Mouse (Mus musculus) spleen, embryonic (tissue): ENCODE results near the gene Slc4a1.

Experiments used
- CTCF ChIA-PET: fragments of 350-600 bp; sonication (Branson Sonifier 250); formaldehyde crosslinking; loops from one replicate; lab custom pipeline; 2022; lab: Charles Lee

Slc4a1 gene

DNA sequence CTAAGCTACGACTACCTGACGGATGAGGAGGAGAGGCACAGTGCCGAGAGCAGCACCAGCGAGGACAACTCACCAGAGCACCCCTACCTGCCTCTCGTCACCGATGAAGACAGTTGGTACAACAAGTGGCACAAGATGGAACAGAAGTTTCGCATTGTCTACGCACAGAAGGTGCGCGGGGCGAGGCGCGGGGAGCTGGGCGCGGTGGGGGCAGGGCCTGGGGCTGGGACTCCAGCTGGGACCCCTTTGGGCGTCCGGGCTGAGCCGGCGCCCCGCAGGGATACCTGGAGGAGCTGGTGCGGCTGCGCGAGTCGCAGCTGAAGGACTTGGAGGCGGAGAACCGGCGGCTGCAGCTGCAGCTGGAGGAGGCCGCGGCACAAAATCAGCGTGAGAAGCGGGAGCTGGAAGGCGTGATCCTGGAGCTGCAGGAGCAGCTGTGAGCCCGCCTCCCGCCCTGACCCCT, 33.6 kb upstream of the Slc4a1 start:
- CTCF ChIA-PET: no interaction called here

DNA sequence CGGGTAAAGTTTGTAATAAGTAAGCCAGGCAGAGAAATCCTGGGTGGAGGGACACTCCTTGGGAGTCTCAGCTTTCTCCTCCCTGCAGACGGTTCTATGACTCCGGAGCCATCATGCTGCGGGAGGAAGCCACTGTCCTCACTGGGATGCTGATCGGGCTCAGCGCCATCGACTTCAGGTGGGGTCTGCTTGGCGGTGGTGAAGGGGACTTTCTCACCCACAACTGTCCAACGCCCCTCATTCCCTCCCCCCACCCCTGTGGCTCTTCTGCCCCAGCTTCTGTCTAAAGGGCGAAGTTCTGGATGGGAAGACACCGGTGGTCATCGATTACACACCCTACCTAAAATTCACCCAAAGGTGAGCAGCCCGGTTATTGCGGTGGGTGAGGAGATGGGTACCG, 33.1 kb upstream of the Slc4a1 start:
- CTCF ChIA-PET: no interaction called here

DNA sequence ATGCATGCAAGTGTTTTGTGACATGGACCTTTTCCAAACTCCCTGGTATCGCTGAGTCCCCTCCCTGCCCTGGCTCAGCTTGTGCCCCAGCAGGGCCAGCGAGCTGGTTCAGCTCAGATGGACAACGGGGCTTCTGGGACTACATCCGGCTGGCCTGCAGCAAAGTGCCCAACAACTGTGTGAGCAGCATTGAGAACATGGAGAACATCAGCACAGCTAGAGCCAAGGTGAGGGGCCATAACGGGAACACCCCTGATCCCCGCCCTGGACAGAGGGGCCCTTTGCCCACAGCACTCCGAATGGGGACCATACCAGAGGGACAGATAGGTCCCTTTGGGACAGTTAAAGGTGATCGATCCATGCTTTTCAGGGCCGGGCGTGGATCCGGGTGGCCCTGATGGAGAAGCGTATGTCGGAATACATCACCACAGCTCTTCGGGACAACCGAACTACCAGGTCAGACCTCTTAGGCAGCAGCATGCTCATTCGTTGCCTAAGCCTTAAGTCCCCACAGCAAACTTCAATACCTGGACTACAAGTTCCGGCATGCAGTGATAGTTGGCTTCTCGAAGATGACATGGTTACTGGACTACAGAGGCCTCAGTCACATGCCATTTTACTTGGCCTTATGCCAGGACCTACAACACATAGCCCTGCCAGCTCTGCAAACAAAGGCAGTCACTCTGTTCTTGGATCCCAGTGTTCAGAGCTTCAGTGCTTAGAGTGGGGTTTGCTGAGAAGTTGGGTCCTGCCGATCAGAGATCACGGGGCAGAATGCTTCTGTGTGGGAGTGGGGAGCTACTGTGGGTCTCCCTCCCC, 32.2 kb upstream of the Slc4a1 start:
- CTCF ChIA-PET: no interaction called here

DNA sequence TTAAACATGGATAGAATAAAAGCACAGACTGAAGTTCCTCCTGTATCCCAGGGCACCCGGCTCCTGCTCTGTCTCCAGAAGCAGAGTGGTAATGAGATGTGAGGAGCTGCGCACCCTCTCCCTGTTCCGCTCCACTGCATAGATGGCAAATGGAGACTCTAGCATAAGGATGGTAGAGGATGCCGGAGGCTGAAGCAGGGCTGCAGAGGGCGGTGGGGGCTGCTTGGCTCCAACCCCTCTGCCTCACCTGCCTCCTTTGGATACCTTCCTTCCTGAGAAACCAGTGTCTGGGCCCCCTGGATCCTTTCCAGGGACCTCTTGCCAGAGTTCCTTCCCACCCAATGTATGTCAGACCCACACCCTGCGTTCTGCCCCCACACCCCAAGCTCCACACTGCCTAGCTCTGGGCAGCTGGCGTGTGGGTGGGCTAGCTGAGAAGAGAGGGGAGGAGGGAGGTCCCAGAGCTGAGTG, 30.7 kb upstream of the Slc4a1 start:
- CTCF ChIA-PET: no interaction called here

DNA sequence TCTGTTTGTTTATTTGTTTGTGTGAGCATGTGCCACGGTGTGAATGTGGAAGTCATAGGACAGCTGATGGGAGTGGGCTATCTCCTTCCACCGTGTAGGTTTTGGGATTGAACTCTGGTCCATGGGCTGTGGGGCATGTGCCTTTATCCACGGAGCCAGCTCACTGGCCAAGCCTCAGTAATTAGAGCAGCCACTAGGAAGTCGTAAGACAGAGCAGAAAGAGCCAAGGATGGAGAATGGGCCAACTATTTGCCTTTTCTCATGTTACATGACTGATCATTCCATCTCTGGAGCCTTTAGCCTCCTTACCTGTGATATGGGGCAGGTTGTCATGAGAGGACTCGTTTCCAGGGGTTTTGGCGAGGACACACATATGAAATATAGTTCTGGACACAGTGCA, 30.3 kb upstream of the Slc4a1 start:
- CTCF ChIA-PET: no interaction called here

DNA sequence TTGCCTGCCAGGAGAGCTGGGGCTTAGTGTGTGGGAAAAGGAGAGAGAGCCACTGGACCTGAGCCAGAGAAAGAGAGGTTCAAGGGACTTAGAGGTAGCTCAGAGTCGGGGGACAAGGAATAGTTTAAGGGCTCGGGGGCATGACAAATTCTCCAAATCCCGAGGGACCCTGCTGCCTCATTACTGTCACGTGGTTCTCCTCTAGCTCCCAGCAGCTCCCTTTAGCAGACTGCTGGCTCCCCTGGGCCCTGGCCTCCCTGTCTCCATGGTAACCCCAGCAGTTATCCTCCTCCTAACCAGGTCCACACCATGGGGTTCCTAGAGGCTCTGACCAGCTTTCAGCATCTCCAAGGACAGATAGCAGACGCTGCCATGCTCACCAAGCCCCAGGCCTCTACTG, 29.2 kb upstream of the Slc4a1 start:
- CTCF ChIA-PET: no interaction called here

DNA sequence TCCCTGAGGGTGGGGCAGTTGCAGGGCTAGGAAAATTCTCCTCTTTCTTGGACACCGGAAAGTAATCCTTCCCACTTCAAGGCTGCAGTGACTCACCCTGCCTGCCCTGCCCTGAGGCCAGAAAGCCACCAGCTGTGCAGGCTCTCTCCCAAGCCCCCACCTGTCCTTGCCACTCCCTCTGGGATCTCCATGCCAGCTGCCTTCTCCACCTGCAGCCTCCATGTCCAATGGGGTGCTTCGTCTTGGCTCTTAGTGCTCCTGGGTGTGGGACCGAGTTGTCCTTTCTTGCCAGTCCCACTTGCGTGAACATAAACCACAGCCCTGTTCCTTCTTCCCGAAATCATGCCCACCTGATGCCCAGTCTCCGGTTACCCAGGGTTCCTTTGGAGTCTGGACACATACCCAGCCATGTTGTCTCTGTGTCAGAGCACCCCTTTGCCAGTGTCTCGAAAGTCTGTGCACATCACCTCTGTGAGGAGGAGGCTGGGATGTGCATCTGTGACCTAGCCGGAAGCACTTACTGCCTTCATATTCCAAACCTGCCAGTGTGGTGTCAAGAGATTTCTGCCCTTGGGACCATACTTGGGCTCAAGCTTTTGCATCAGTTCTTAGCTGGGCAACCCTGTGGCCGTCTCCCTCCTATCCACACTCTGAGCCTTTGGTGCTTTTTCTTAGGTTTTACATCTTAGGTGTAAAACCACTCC, 28.6 kb upstream of the Slc4a1 start:
- CTCF ChIA-PET: no interaction called here

DNA sequence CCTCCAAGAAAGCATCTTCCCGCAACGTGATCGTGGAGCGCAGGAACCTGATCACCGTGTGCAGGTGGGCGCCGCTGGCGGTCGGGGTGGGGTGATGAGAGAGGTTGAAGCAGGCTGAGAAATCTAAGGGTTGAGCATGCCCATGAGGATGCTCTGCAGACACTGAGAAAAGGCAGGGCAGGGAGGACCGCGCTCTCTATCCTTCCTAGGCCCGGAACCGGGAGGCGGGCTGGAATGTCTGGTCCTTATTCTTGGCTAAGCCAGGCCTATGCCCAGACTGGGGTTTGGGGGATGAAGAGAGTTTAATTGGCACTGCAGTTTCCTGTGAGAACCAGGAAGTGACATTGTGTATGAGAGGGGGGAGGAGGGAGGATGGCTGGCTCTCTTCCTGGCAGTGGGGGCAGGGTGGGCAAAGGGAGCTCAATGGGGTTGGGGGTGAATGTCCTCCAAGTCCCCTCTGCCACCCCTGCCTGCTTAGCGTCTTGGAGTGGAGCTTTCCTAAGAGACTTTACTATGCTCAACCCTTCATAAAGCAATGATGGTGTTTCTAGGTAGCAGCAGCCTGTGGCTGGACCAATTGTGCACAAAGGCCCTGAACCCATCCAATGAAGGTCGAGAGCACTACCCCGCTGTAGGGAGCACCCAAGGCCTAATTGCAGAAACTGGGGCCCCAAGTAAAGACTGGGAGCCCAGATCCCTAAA, 27.9 kb upstream of the Slc4a1 start:
- CTCF ChIA-PET: no interaction called here

DNA sequence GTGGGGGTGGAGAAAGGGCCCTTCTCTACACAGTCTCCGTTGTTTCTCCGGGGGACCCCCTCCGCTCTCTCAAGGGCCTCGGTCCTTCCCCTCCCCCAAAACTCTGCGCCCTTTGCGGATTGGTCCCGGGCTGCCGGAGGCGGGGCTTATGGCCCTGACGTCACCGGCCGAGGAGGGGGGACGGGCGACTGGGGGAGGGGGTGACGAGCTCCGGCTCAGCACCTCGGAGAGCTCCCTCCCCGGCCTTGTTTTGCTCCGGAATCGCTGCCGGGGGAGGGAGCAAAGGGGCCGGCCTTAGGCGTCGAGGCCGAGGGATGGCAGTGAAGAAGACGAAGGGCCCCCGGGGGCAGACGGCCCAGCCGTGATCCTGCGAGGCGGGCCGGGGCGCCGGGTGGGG, 27.2 kb upstream of the Slc4a1 start, which contains the start of gene Rundc3a:
Gene Rundc3a (plus strand): TSS at position 166 of the 397 bp plus-strand sequence.
- CTCF ChIA-PET: no interaction called here

DNA sequence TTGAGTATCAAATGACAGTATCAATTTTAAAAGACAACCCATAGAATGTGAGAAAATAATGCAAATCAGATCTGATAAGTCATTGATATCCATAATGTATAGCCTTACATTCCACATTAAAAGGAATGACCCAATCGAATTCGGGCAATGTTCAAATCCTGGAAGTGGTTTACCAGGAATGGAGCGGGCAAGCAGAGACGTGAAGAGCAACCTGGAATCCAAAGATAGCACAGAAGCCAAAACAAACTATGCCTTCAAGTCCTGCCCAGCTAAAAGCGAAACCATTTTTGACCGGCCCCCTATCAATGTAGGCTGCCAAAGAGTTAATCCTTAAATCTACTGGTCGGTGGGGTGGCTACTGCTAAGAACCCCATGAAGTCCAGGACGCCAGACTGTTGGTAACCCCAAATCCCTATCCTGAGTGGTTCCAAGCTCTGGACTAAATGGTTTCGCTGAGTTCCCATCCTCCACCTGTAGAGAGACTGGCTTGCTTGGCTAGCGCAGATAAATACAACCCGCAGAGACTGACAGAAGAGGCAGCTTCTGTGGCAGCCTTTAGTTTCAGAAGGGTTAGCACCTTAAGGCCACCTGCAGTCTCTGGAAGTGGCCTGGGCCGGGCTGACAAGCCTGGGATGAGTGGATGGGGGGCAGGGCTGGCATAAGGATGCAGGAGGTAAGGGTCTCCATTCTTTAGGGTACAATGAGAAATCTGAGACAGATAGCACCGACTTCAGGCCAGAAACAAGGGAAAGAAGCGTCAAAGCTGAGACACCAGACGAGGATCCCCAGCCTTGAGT, 26.6 kb upstream of the Slc4a1 start:
- CTCF ChIA-PET: no interaction called here

DNA sequence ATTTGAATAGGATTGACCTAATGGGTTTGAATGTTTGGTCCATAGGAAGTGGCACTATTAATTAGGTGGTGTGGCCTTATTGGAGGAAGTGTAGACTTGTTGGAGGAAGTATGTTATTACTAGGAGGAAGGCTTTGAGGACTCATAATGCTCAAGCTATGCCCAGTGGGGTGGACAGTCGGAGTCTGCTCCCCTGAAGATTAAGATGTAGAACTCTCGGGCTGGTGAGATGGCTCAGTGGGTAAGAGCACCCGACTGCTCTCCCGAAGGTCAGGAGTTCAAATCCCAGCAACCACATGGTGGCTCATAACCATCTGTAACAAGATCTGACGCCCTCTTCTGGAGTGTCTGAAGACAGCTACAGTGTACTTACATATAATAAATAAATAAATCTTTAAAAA, 23.4 kb upstream of the Slc4a1 start:
- CTCF ChIA-PET: interaction anchor here (0.7 kb wide), 2 partner anchors 233 to 799 kb away, joined by 3 to 16 read pairs; partner anchors contain the start of gene Tmem101

DNA sequence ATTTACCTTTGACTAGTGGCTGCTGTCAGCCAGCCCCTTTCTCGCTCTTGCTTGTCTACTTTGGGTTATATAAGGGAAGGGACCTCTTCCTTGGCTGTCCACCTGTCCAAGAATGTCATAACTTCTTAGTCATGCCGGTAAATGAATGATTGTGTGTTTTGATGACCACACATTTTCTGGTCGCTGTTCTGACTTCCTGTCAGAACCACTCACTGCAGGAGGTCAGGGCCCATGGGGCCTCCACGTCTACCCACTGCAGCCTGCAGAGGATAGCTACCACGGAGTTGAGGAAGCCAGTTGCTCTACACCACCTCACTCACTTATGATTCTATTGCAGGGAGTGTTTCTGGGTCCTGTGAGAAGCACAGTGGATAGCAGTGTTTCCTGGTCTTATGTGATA, 20.1 kb upstream of the Slc4a1 start:
- CTCF ChIA-PET: no interaction called here

DNA sequence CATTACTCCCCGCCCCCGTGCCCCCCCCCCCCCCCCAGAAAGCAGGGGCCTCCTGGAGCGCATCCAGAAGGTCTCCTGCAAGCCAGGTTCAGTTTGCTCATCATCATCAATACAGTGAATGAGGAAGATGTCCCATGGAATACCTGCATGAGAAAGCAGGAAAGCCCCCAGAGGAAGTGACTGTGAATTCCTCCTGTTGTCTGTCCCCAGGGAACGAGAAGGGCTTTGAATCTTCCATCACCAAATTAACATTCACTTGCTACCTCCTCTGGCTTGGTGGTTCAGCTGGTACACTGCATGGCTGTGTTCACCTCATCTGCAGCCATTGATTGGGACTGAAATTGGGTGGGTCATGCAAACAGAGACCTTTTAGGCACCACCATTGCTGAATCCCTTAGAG, 19.1 kb upstream of the Slc4a1 start:
- CTCF ChIA-PET: no interaction called here

DNA sequence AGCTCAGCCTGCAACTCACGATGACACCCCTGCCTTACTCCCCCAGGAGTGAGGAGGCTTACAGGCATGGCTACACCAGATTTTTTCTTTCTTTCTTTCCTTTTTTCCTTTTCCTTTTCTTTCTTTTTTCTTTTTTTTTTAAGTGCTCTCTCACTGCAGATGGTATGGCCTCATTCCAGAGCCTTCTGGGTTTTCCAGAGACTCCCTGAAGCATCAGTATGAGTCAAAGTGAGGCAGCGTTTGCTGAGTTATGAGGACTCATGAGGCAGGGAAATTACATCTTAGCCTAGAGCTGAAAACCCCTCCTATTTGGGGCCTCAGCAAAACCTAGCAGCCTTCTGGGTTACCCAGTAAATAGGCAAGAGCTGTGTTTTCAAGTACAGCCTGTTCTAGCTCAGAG, 18.4 kb upstream of the Slc4a1 start:
- CTCF ChIA-PET: interaction anchor here (0.7 kb wide), 1 partner anchor 171 kb away, joined by 5 read pairs; no protein-coding TSS in a partner anchor

DNA sequence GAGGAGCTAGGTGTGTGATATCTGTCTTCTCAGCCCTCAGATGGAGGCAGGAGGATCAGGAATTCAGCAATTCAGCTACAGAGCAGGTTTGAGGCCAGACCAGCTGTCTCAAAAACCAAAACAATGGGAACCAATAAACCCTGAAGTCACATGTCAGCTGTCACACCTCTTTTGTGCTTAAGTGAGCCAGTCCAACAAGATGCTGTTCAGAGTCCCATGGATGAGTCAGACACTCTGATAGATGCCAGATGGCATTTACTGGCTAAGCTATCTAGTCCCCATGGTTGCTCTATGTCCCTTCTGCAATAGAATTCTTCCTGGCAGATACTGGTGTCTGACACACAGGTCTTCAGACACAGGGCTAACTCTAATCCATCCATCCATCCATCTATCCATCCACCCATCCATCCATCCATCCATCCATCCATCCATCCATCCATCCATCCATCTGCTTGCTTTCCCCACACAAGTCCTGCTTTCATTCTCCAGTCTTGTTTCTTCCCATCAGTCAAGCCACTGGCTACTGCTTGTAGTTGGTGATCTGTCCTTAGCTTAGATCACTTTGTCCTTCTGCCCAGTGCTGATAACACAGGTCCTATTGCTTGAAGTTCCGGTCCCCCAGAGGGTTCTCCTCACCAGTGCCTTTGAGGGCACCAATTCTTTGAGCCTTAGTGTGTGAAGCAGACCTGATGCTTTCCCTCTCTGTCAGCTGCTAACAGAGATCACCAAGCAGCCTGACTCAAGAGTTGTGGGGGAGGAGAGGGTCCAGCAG, 17.5 kb upstream of the Slc4a1 start:
- CTCF ChIA-PET: no interaction called here

DNA sequence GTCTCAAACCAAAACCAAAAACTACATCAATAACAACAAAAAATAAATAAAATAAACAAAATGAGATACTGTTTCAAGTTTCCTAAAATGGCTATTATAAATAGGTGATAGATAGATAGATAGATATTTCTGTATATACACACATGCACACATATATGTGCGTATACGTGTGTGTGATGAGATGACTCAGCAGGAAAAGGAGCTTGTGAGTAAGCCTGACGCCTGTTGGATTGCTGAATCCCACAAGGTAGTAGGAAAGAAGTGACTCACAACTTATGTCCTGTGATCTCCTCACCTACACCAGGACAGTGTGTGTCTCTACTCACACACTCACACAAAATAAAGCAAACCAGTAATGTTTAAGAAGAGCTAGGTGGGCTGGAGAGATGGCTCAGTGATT, 16.8 kb upstream of the Slc4a1 start:
- CTCF ChIA-PET: no interaction called here

DNA sequence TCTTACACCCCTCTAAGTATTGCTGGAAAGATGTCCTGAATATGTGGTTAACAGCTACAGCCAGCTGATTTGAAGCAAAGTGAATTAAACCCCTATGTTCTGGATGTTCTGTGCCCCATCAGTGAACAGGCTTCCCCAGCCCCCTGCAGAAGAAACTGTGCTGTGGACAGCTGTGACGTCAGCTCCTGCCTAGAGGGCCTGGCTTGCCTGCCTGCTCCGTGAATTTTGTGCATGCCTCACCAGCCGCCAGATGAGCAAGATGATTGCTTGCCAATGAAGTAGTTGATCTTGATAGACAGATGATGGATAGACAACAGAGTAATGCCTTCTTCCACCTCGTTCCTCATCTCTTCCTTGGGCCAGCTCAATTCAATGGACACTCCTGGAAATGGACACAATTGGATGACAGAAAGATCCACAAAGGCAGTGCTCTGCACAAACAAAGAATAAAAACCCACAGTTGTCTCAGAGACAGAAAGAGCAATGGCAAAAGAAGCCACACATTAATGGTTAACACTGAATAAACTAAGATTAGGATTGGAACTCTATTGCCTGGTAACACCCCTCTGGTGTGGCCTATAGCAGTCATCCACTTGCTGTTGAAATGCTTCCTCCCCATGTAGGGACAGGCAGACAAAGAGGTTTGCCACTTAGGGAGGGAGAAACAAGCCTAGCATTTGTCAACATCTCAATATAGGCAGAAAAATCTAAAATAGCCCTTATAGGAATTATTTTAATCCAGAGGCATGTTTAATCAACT, 15.5 kb upstream of the Slc4a1 start:
- CTCF ChIA-PET: no interaction called here

DNA sequence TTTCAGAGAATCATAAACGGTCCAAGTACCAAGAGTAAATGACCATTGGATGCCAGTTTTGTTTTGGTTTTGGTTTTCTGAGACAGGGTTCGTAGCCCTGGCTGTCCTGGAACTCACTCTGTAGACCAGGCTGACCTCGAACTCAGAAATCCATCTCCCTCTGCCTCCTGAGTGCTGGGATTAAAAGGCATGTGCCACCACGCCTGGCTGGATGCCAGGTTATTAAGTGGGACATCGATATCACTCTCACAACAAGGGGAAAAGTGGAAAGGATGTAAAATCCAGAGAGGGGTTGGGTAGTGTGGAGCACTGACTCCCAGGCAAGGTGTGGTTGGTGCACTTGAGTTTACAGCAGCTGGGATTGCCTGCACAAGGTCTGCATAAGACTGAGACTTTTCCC, 14.1 kb upstream of the Slc4a1 start:
- CTCF ChIA-PET: interaction anchor here (0.6 kb wide), 1 partner anchor 76 kb away, joined by 19 read pairs; no protein-coding TSS in a partner anchor

DNA sequence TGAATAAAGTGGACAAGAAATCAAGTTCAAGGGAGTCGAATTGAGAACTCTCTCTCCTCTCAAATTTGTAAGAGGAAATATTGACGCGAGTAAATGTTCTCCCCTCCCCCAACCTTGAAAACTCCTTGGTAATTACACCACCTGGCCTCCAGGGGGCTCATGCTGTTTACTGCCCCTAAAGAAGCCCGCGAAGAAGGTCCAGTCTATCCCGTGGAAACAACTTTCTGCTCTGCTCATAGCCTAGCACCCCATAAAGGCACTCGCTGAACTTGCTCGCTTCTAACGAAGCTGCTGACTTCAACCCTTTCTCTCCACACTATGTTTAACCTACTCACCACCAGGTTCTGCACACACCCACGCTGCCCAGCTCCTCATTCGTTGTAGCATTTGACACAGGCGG, 11.2 kb upstream of the Slc4a1 start:
- CTCF ChIA-PET: interaction anchor here (0.7 kb wide), 1 partner anchor 296 kb away, joined by 3 read pairs; no protein-coding TSS in a partner anchor
